Mouse (Mus musculus) CH12F3 (cell line): ENCODE results near the gene Gm17027.
"Not testable (repeated sequence)": the region's sequence is repeated elsewhere in the genome, so short reads cannot be mapped to it uniquely, and the experiment has no call there.

Experiments used
- in situ Hi-C: fragments of 300-500 bp; cut with MboI; formaldehyde crosslinking; loops from 2 replicates; pipeline ENCODE4 v1.14.3; 2020; ENCODE audit warnings: low sequenced_read_pairs

Gene Gm17027

GRCm38 (mm10) chr14:42162522-42162921 lies at the start of gene Gm17027:
TSS of gene Gm17027 (minus strand) at chr14:42162622.
- in situ Hi-C loops = not testable (repeated sequence)

- in situ Hi-C loops = not testable (repeated sequence)
Observed at GRCm38 (mm10) chr14:42190691-42191090, 28.3 kb upstream of the Gm17027 start, which contains the start of gene Gm3573. TSS of gene Gm3573 (minus strand) at chr14:42190791.

GRCm38 (mm10) chr14:42183936-42184335 lies 21.5 kb upstream of the Gm17027 start:
- in situ Hi-C loops = not testable (repeated sequence)

GRCm38 (mm10) chr14:42134571-42134970 lies 27.9 kb downstream of the Gm17027 start:
- in situ Hi-C loops = not testable (repeated sequence)

- in situ Hi-C loops = not testable (repeated sequence)
Observed at GRCm38 (mm10) chr14:42133806-42134205, 28.6 kb downstream of the Gm17027 start.

- in situ Hi-C loops = not testable (repeated sequence)
Observed at GRCm38 (mm10) chr14:42117269-42117668, 45.2 kb downstream of the Gm17027 start, which contains the start of gene Gm7951. TSS of gene Gm7951 (minus strand) at chr14:42117369.
